Mouse (Mus musculus) intestine, embryonic 16.5 days (tissue): ENCODE results near the gene Prr12. TPM values are rescaled to one million over a fixed set of nuclear protein-coding genes. Genes with fewer than 3 reads are reported as not detected.
A peak's percentile ranks its signal among the peaks of the same experiment; 100 is the strongest.

Experiments used
- ATAC-seq: fragments of 200-750 bp; cut with Nextera tagmentation; 2 replicates; pipeline ENCODE4 v1.8.0; 2017; ENCODE audit warnings: moderate TSS enrichment, moderate library complexity
- H3K27ac ChIP-seq: fragments of 300-500 bp; sonication (generic); 2 replicates; pipeline ENCODE4 v1.5.1; 2014; ENCODE audit warnings: mild to moderate bottlenecking, low read length
- H3K27me3 ChIP-seq: fragments of 300-500 bp; sonication (generic); replicated peaks from 2 replicates; pipeline ENCODE4 v1.6.1; 2014; ENCODE audit warnings: low read length, control low read depth, mixed read lengths; ENCODE audit not compliant: control insufficient read depth, insufficient read depth
- H3K36me3 ChIP-seq: fragments of 300-500 bp; sonication (generic); 2 replicates; pipeline ENCODE4 v1.6.1; 2014; ENCODE audit warnings: low read length, control low read depth; ENCODE audit not compliant: control insufficient read depth, insufficient read depth
- H3K4me1 ChIP-seq: fragments of 300-500 bp; sonication (generic); 2 replicates; pipeline ENCODE4 v1.6.1; 2014; ENCODE audit warnings: low read length, control low read depth, mixed read lengths; ENCODE audit not compliant: control insufficient read depth, insufficient read depth
- H3K4me2 ChIP-seq: fragments of 300-500 bp; sonication (generic); 2 replicates; pipeline ENCODE4 v1.6.1; 2014; ENCODE audit warnings: low read depth, low read length, control low read depth
- H3K4me3 ChIP-seq: fragments of 300-500 bp; sonication (generic); 2 replicates; pipeline ENCODE4 v1.5.1; 2014; ENCODE audit warnings: mild to moderate bottlenecking, low read length
- H3K9ac ChIP-seq: fragments of 300-500 bp; sonication (generic); 2 replicates; pipeline ENCODE4 v1.6.1; 2014; ENCODE audit warnings: low read depth, low read length
- H3K9me3 ChIP-seq: fragments of 300-500 bp; sonication (generic); 2 replicates; pipeline ENCODE4 v1.6.1; 2016; ENCODE audit warnings: low read length, control low read depth; ENCODE audit not compliant: control insufficient read depth
- WGBS: fragments of 180-500 bp; shearing (Covaris S2); extraction: QIAGEN DNeasy Blood & Tissue Kit; methylation state at CpG from one replicate; pipeline ENCODE4 v1.1.7; 2014; 5-methylcytosine and 5-hydroxymethylcytosine counted together
- polyA plus RNA-seq: library from polyadenylated mRNA; unstranded; fragments of >200 nt; fragmentation: Nextera tagmentation; extraction: Ambion mirVana; gene quantifications from 2 replicates; pipeline ENCODE4 v1.2.1, GENCODE M21; 2015

Gene Prr12
- polyA plus RNA-seq, 1 experiment from 2014 or later = 6.3 TPM

DNA sequence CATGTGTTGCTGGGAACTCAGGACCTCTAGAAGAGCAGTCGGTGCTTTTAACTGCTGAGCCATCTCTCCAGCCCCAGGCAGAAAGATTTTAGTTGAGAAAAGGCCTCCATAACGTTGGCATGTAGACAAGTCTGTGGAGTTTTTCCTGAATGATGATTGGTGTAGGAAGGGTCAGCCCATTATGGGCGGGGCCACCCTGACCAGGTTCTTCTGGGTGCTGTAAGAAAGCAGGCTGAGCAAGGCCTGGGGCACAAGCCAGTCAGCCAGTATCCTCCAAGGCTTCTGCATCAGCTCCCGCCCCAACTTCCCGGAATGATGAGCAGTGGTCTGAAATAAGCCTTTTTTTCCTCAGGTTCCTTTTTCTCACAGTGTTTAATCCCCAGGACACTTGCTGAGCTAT is 28.3 kb upstream of the Prr12 start:
- Histone ChIP-seq H3K9ac (no peak overlapping the region; the same call in 1 of the 2 replicates), H3K4me2 (no peak overlapping the region), H3K27me3 (no peaks in the 10 kb centered on the region), H3K27ac (no peak overlapping the region), H3K4me3 (no peak overlapping the region), H3K4me1 (peaks cover 9% of the 10 kb centered on the region), H3K9me3 (no peaks in the 10 kb centered on the region), H3K36me3 (peaks cover 9% of the 10 kb centered on the region; the same call in 1 of the 2 replicates)
- ATAC-seq = no peak
- WGBS = 63% methylated on average over 5 of the region's 5 CpGs

DNA sequence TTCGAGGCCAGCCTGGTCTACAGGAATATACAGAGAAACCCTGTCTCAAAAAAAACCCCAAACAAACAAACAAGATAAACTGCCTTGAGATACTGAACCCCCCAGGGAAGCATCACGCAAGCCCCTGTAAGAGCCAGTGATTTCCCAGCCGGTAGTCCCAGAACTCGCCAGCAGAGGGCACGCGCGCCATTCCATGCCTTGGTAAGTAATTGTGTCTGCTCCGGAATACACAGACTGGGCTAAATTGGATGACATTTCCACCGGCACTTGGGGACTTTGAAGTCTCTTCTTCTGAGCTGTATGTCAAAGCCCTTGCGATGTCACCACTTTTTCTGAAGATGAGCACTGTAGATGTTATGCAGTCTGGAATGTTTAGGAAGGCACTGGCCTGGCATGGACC is 27.2 kb upstream of the Prr12 start:
- H3K27me3 ChIP-seq = no peaks in the 10 kb centered on the region
- peak; percentile 48 for ATAC-seq
- H3K27ac ChIP-seq = no peak overlapping the region
- H3K9ac ChIP-seq = no peak overlapping the region
- H3K4me2 ChIP-seq = no peak overlapping the region
- peaks cover 10% of the 10 kb centered on the region for H3K36me3 ChIP-seq
- peaks cover 9% of the 10 kb centered on the region for H3K4me1 ChIP-seq
- 1% methylated on average over 10 of the region's 10 CpGs for WGBS
- H3K4me3 ChIP-seq = no peak overlapping the region
- H3K9me3 ChIP-seq = no peaks in the 10 kb centered on the region

DNA sequence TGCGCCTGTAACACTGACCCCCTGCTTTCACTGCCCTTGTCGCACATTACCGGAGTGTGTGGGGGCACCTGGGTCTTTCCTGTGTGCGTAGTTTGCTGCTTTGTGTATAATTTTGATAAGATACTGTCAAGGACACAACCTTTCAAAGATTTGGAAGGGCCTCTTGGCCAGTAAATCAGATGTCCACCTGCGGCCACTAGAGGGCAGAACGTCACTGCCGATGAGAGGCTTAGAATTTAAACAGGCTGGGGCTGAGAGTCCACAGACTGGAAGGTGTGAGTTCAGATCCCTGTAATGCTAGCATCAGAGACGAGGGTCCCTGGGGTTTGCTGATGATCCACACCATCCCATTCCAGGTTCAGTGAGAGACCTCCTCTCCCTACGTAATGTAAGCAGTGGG is 25.8 kb upstream of the Prr12 start:
- Histone ChIP-seq H3K4me2 (no peak overlapping the region), H3K36me3 (peaks cover 13% of the 10 kb centered on the region), H3K27ac (no peak overlapping the region), H3K27me3 (no peaks in the 10 kb centered on the region), H3K9ac (no peak overlapping the region), H3K4me1 (peaks cover 9% of the 10 kb centered on the region), H3K4me3 (no peak overlapping the region), H3K9me3 (no peaks in the 10 kb centered on the region)
- ATAC-seq = peak; percentile 18
- WGBS = 29% methylated on average over 9 of the region's 9 CpGs

DNA sequence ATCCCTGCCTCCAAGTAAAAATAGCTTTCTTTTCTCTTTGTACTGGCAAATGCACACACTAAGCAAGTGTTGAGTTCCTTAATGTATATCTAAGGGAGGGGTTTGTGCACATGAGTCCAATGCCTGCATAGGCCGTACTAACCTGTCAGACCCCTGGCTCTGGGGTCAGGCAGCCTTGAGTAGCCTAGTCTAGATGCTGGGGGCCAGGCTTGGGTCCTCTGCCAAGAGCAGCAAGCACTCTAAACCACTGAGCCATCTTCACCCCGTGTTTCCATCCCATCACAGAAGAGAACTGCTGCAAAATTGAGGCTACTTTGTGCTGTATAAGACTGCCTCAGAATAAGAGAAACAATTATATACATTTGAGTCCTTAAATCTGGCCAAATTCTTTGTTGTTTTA is 25.1 kb upstream of the Prr12 start:
- H3K9ac ChIP-seq = no peak overlapping the region
- WGBS = 97% methylated on average over 2 of the region's 2 CpGs
- no peak overlapping the region for H3K4me2 ChIP-seq
- H3K27me3 ChIP-seq = no peaks in the 10 kb centered on the region
- peaks cover 5% of the 10 kb centered on the region for H3K4me1 ChIP-seq
- no peak overlapping the region for H3K4me3 ChIP-seq
- no peak for ATAC-seq
- no peaks in the 10 kb centered on the region for H3K9me3 ChIP-seq
- no peak overlapping the region for H3K27ac ChIP-seq
- peaks cover 11% of the 10 kb centered on the region for H3K36me3 ChIP-seq

DNA sequence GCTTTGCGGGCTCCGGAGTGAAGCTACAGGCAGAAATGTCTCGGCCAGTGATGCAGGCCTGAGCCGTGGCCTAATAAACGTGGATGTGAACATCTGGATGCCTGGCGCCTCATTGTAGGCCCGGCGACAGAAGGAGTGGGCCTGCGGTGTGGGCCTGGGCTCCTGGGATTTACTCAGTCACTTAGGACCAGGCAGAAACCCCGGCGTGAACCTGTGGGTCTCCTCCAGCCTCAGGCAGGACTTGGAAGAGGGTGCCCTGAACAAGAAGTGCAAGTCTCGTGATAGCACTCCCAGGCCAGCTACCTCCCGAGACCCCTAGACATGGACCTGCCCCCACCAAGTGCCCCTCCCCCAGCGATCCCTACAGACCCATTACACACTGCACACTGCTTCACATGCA is 24.6 kb upstream of the Prr12 start:
- H3K9me3 ChIP-seq = no peaks in the 10 kb centered on the region
- H3K27ac ChIP-seq = no peak overlapping the region
- no peak overlapping the region for H3K4me3 ChIP-seq
- no peak for ATAC-seq
- H3K4me1 ChIP-seq = no peaks in the 10 kb centered on the region; the same call in 1 of the 2 replicates
- 90% methylated on average over 14 of the region's 14 CpGs for WGBS
- H3K36me3 ChIP-seq = peaks cover 9% of the 10 kb centered on the region
- H3K4me2 ChIP-seq = no peak overlapping the region
- no peak overlapping the region for H3K9ac ChIP-seq
- no peaks in the 10 kb centered on the region for H3K27me3 ChIP-seq

DNA sequence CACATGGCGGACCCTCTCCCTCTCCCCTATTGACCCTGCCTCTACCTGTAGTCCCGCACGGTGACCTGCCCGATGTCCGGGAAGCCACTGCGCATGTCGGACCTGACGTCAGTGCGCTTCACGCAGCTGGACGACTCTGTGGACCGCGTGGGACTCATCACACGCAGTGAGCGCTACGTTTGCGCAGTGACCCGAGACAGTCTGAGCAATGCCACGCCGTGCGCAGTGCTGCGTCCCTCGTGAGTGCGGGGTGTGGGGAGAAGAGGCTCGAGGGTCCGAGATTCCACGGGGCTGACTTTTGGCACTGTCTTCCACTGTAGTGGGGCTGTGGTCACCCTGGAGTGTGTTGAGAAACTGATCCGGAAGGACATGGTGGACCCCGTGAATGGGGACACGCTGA is 23.8 kb upstream of the Prr12 start:
- WGBS = 88% methylated on average over 30 of the region's 30 CpGs
- no peaks in the 10 kb centered on the region for H3K4me1 ChIP-seq

DNA sequence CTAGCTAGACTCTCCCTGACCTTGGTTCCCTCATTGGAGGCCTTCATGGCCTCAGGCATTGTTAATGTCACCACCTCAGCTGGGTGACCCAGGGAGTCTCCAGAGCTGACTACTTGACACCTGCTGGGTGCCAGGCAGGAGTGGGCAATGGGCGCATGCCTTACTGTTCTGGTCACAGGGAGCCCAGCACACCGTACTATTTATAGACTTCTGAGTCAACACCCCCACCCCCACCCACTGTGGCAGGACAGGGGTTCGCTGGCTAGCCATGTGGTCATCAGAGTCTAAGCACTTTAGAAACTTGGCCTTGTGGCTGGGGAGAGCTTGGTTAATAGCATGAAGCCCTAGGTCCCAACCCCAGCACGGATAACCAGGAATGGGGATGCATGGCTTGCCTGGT is 22.7 kb upstream of the Prr12 start:
- Histone ChIP-seq H3K4me2 (no peak overlapping the region), H3K9ac (no peak overlapping the region), H3K36me3 (peaks cover 9% of the 10 kb centered on the region), H3K4me1 (no peaks in the 10 kb centered on the region), H3K4me3 (no peak overlapping the region), H3K9me3 (no peaks in the 10 kb centered on the region), H3K27ac (no peak overlapping the region), H3K27me3 (no peaks in the 10 kb centered on the region)
- ATAC-seq = no peak
- 74% methylated on average over 4 of the region's 4 CpGs for WGBS

More for the DNA sequence above, 23.8 kb upstream of the Prr12 start:
- Histone ChIP-seq H3K4me3 (no peak overlapping the region), H3K27ac (no peak overlapping the region), H3K27me3 (no peaks in the 10 kb centered on the region), H3K36me3 (peaks cover 9% of the 10 kb centered on the region), H3K9me3 (no peaks in the 10 kb centered on the region), H3K9ac (no peak overlapping the region), H3K4me2 (no peak overlapping the region)
- ATAC-seq = no peak

DNA sequence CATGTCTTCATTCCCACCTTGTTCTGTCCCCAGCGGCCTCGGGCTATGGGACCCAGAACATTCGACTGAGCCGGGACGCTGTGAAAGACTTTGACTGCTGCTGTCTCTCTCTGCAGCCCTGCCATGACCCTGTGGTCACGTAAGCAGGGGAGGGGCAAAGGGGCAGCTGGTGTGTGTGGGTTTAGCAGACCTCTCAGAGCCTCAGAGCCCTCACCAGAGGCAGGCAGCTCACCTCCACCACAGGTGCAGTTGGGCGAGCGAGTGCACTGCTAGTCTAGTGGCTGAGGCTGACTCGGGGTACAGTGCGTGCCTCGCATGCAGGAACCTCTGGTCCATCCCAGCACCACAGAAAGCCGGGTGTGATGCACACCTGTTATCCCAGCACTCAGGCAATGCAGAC is 21.3 kb upstream of the Prr12 start:
- H3K4me2 ChIP-seq = no peak overlapping the region
- H3K27me3 ChIP-seq = no peaks in the 10 kb centered on the region
- H3K9me3 ChIP-seq = no peaks in the 10 kb centered on the region
- no peak overlapping the region for H3K4me3 ChIP-seq
- 89% methylated on average over 12 of the region's 12 CpGs for WGBS
- H3K4me1 ChIP-seq = no peaks in the 10 kb centered on the region
- H3K27ac ChIP-seq = no peak overlapping the region
- no peak for ATAC-seq
- peaks cover 9% of the 10 kb centered on the region for H3K36me3 ChIP-seq
- no peak overlapping the region for H3K9ac ChIP-seq

DNA sequence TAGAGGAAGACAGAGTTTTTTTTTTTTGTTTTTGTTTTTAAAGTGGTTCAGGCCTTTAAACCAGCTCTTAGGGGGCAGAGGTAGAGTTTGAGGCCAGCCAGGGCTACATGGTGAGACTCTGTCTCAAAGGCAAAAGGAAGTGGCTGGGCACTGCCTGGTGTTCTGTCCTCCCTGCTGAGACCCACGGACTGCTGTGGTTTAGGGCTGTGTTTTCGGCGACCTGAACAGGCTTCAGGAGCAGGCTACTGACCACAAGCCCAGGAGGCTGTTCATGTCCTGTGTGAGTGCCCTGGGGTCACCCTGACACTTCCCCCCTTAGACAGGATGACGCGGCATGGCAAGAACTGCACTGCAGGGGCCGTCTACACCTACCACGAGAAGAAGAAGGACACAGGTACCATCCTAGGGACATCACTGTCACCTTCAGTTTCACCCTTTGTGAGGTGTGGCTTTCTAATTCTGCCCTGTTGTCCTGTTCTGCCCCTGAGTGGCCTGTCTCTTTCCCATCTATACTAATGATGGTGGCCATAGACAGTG is 20.6 kb upstream of the Prr12 start:
- Histone ChIP-seq H3K36me3 (peaks cover 9% of the 10 kb centered on the region), H3K4me2 (no peak overlapping the region), H3K4me1 (no peaks in the 10 kb centered on the region), H3K27me3 (no peaks in the 10 kb centered on the region), H3K9me3 (no peaks in the 10 kb centered on the region), H3K27ac (no peak overlapping the region), H3K9ac (no peak overlapping the region), H3K4me3 (no peak overlapping the region)
- WGBS = 77% methylated on average over 7 of the region's 7 CpGs
- ATAC-seq = no peak

DNA sequence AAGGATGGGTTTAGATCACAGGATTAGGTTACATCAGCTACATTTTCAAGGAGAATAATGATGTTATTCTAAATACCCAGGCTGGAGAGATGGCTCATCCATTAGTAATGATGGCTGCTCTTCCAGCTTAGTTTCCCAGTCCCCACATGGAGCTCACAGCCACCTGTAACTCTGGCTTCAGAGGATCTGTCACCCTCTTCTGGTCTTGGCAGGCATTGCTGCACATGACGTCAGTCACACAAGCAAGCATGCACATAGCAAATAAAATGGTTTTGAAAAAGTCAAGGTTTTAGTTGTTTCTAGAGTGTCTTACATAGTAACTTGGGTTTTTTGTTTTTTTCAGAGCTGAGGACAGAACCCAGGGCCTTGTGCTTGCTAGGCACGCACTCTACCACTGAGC is 19.5 kb upstream of the Prr12 start:
- ATAC-seq = no peak
- WGBS = 84% methylated on average over 2 of the region's 2 CpGs
- no peaks in the 10 kb centered on the region for H3K27me3 ChIP-seq

More for the DNA sequence above, 19.5 kb upstream of the Prr12 start:
- Histone ChIP-seq H3K4me2 (no peak overlapping the region), H3K27ac (no peak overlapping the region), H3K4me1 (no peaks in the 10 kb centered on the region), H3K9ac (no peak overlapping the region), H3K36me3 (peaks cover 9% of the 10 kb centered on the region), H3K4me3 (no peak overlapping the region), H3K9me3 (no peaks in the 10 kb centered on the region)
